Mouse (Mus musculus) lung, postnatal 0 days (tissue): ENCODE data around the gene Mical3. TPM values are rescaled to one million over a fixed set of nuclear protein-coding genes. Genes with fewer than 3 reads are reported as not detected.

Experiments
- ATAC-seq: fragments of 200-750 bp; cut with Nextera tagmentation; 2 replicates; pipeline ENCODE4 v1.8.0; 2017; ENCODE audit warnings: moderate library complexity
- DNase-seq: peaks from one replicate; pipeline ENCODE4 v3.0.0-alpha.2; 2016; ENCODE audit warnings: low spot score
- H3K27ac ChIP-seq: fragments of 300-500 bp; sonication (generic); 2 replicates; pipeline ENCODE4 v1.5.1; 2014; ENCODE audit warnings: antibody characterized with exemption, mild to moderate bottlenecking, low read length, mixed read lengths
- H3K27me3 ChIP-seq: fragments of 300-500 bp; sonication (generic); replicated peaks from 2 replicates; pipeline ENCODE4 v1.6.1; 2014; ENCODE audit warnings: low read length, mixed read lengths; ENCODE audit not compliant: insufficient read depth
- H3K36me3 ChIP-seq: fragments of 300-500 bp; sonication (generic); 2 replicates; pipeline ENCODE4 v1.6.1; 2014; ENCODE audit warnings: low read length, mixed read lengths; ENCODE audit not compliant: insufficient read depth
- H3K4me1 ChIP-seq: fragments of 300-500 bp; sonication (generic); 2 replicates; pipeline ENCODE4 v1.6.1; 2014; ENCODE audit warnings: antibody characterized with exemption, low read depth, low read length, mixed read lengths; ENCODE audit not compliant: insufficient read depth
- H3K4me2 ChIP-seq: fragments of 300-500 bp; sonication (generic); replicated peaks from 2 replicates; pipeline ENCODE4 v1.6.1; 2014; ENCODE audit warnings: low read depth, mild to moderate bottlenecking, low read length, moderate library complexity, mixed read lengths
- H3K4me3 ChIP-seq: fragments of 300-500 bp; sonication (generic); 2 replicates; pipeline ENCODE4 v1.5.1; 2014; ENCODE audit warnings: low read depth, low read length
- H3K9ac ChIP-seq: fragments of 300-500 bp; sonication (generic); replicated peaks from 2 replicates; pipeline ENCODE4 v1.6.1; 2014; ENCODE audit warnings: low read depth, mild to moderate bottlenecking
- H3K9me3 ChIP-seq: fragments of 300-500 bp; sonication (generic); 2 replicates; pipeline ENCODE4 v1.6.1; 2016; ENCODE audit warnings: low read length, mixed read lengths
- CTCF ChIP-seq: IDR thresholded peaks from 2 replicates; pipeline ENCODE4 v1.5.1; 2016; ENCODE audit warnings: antibody characterized with exemption, mild to moderate bottlenecking
- EP300 ChIP-seq: IDR thresholded peaks from 2 replicates; pipeline ENCODE4 v1.6.1; 2016; ENCODE audit warnings: antibody characterized with exemption, mild to moderate bottlenecking, control low read depth
- WGBS: fragments of 180-500 bp; shearing (Covaris S2); extraction: QIAGEN DNeasy Blood & Tissue Kit; methylation state at CpG from one replicate; pipeline ENCODE4 v1.1.7; 2014; 5-methylcytosine and 5-hydroxymethylcytosine counted together
- polyA plus RNA-seq: library from polyadenylated mRNA; unstranded; fragments of >200 nt; fragmentation: Nextera tagmentation; extraction: Ambion mirVana; gene quantifications from 2 replicates; pipeline ENCODE4 v1.2.1, GENCODE M21; 2015

The Mical3 gene
- polyA plus RNA-seq, 1 experiment from 2014 or later, result 12.8 TPM

DNA sequence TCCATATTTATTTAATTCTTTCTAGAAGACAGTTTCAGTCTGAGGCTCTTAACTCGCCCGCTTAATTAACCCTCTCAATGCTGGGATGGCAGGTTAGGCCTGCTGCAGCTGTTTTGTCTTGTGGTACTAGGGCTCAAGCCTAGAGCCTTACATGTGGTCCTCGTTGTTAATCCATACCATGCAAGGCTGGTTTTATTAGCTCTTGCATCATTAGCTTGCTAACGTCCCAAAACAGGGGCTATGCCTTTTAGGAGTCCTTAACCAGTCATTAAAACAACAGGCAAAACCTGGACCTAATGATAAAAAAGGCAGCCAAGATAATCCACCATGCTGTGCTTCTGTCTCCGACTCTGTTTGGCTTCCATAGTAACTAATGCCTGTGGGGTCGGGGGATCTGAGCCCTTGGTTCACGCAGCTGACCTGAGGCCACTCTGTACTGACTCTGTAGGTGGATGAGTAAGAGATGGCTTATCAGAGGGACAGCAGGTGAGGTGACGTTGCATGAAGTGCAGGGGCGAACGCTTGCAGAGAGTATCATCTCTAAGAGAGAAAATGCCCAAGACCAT, 104.7 kb downstream of the Mical3 start:
- H3K4me1 ChIP-seq, result no peaks in the 10 kb centered on the region
- H3K27ac ChIP-seq, result no peak overlapping the region
- no peak for ATAC-seq
- WGBS, result 79% methylated on average over 10 of the region's 10 CpGs
- H3K27me3 ChIP-seq, result no peaks in the 10 kb centered on the region
- H3K9me3 ChIP-seq, result no peaks in the 10 kb centered on the region
- no peak overlapping the region for H3K4me3 ChIP-seq
- no peak for TF ChIP-seq EP300
- TF ChIP-seq CTCF, result no peak
- DNase-seq, result no peak
- no peak overlapping the region for H3K9ac ChIP-seq
- peaks cover 7% of the 10 kb centered on the region; the same call in 1 of the 2 replicates for H3K36me3 ChIP-seq
- H3K4me2 ChIP-seq, result no peak overlapping the region

DNA sequence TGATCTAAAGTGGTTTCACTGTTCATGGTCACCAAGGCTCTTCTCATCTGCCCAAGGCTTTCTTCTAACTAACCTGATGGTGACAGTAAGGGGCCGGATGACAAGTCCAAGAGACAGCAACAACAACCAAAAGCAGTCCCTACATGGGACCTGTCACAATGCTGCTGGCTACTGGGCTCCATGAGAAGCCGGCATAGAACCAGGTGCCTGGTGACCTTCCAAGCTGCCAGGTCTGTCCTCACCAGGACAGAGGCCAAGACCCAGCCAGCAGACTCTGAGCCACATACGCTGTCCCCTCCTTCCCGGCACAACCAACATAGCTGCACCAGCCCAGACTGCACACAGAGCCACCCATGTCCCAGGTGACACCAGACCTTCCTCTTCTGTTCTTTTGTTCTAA, 112.7 kb downstream of the Mical3 start:
- Histone ChIP-seq H3K4me2 (no peak overlapping the region), H3K27me3 (no peaks in the 10 kb centered on the region), H3K9ac (no peak overlapping the region), H3K4me1 (peaks cover 7% of the 10 kb centered on the region; the same call in 1 of the 2 replicates), H3K36me3 (peaks cover 11% of the 10 kb centered on the region; the same call in 1 of the 2 replicates), H3K4me3 (no peak overlapping the region), H3K9me3 (no peaks in the 10 kb centered on the region), H3K27ac (no peak overlapping the region)
- 96% methylated on average over 4 of the region's 4 CpGs for WGBS
- ATAC-seq (no peak), DNase-seq (no peak)
- no peak for TF ChIP-seq EP300
- no peak for TF ChIP-seq CTCF

DNA sequence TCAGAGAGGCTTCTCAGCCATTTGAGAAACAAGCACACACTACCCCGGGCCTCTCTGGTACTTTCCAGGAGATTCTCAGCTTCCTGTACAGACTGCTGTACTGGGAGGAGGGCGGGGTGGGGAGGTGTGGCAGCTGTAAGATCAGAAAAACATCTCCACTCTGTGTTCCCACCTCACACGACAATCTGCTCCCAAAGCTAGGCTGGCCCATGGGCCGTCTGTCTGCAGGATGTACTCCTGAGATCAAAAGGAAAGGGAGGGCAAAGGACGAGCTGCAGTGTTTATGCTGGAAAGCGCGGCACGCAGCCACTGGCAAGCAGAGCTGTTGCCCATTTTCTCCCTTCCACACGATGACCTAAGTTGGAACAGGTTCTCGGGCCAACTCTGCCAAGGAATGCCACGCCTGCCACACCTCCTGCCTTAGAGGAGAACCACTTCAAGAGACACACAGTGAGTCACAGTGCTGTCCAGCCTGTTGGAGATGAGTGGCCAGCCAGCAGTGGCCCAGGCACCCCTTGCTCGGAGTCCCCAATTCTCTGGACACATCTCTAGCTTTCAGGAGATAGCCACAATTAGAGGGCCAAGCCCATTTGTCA, 113.3 kb downstream of the Mical3 start:
- 22% methylated on average over 12 of the region's 12 CpGs for WGBS
- peak; percentile 67 for DNase-seq

DNA sequence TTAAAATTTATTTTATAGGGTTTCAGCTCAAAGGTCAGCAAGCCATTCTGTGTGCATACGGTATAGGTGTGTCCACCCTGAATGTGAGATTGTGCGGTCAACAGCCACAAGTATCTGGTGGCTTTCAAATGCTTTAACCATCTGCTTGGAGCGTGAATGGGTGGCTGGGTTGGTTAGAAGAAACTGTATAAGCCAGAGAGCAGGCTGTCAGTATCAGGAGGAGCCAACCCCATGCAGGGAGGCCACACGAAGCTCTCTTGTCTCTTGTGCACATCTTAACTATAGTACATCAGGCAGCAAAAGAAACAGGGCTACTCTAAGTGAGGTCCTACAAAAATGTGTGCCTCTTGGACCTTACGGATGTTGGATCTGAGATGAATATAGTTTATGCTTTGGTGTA, 114.7 kb downstream of the Mical3 start:
- WGBS, result 94% methylated on average over 5 of the region's 5 CpGs
- TF ChIP-seq EP300, result no peak
- no peak for TF ChIP-seq CTCF
- Histone ChIP-seq H3K27ac (no peak overlapping the region), H3K27me3 (no peaks in the 10 kb centered on the region), H3K4me1 (peaks cover 7% of the 10 kb centered on the region; the same call in 1 of the 2 replicates), H3K9ac (no peak overlapping the region), H3K36me3 (0 out of 2 replicates have a peak, but pooled peaks cover 4% of the 10 kb centered on the region), H3K9me3 (no peaks in the 10 kb centered on the region), H3K4me3 (no peak overlapping the region), H3K4me2 (no peak overlapping the region)
- ATAC-seq (no peak), DNase-seq (no peak)

More for the DNA sequence above, 113.3 kb downstream of the Mical3 start:
- H3K9me3 ChIP-seq, result no peaks in the 10 kb centered on the region
- H3K27me3 ChIP-seq, result no peaks in the 10 kb centered on the region
- no peak overlapping the region for H3K4me2 ChIP-seq
- peak; percentile 81 for ATAC-seq
- no peak overlapping the region for H3K27ac ChIP-seq
- H3K9ac ChIP-seq, result no peak overlapping the region
- H3K4me3 ChIP-seq, result no peak overlapping the region
- 0 out of 2 replicates have a peak, but pooled peaks cover 6% of the 10 kb centered on the region for H3K36me3 ChIP-seq
- TF ChIP-seq CTCF (no peak), EP300 (peak; percentile 65; the same call in 1 of the 2 replicates)
- H3K4me1 ChIP-seq, result peaks cover 7% of the 10 kb centered on the region; the same call in 1 of the 2 replicates

DNA sequence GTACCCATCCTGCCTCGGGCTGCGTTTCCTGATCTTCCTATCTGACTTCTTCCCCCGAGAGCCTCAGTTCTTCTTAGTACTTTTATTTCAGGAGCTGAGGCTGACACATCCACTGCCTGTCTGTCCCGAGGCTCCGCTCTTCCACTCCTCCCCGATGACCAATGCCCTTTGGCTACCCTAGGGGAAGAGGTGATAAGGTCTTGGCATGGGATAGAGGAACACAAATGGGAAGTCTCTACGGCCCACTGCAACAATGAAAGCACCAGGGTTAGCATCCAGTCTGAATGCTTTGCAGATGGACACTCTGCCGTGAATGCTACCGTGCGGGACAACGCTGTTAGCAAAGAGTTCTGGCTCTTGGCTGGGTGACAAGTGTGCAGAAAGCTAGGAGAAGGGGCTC, 116.5 kb downstream of the Mical3 start:
- WGBS, result 59% methylated on average over 11 of the region's 11 CpGs
- H3K4me3 ChIP-seq, result no peak overlapping the region
- no peaks in the 10 kb centered on the region for H3K27me3 ChIP-seq
- H3K9ac ChIP-seq, result no peak overlapping the region
- no peak overlapping the region for H3K27ac ChIP-seq
- no peak overlapping the region for H3K4me2 ChIP-seq
- no peak for ATAC-seq
- DNase-seq, result no peak
- no peaks in the 10 kb centered on the region for H3K9me3 ChIP-seq
- H3K4me1 ChIP-seq, result peaks cover 7% of the 10 kb centered on the region; the same call in 1 of the 2 replicates
- H3K36me3 ChIP-seq, result 0 out of 2 replicates have a peak, but pooled peaks cover 8% of the 10 kb centered on the region
- TF ChIP-seq EP300, result no peak
- TF ChIP-seq CTCF, result no peak

DNA sequence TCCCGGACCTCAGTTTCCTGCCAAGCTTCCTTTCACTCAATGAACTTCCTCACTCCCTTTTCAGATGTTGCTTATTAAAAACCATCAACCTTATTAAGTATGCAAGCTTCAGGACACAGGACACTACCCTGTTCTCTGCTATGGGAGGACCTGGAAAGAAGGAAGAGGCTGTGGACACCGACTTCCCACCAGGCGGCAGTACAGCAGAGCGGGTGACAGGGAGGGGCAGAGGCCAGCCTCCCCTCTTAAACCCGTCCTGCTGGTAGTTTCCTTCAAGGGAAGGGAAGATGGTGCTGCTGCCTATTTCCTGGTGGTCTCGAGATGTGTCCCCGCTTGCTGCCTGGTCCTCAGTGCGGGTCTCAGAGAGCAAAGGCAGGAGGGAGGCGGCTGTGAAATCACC, 117.0 kb downstream of the Mical3 start:
- Histone ChIP-seq H3K9me3 (no peaks in the 10 kb centered on the region), H3K27me3 (no peaks in the 10 kb centered on the region), H3K27ac (no peak overlapping the region), H3K9ac (no peak overlapping the region), H3K4me1 (peaks cover 7% of the 10 kb centered on the region; the same call in 1 of the 2 replicates), H3K36me3 (peaks cover 13% of the 10 kb centered on the region; the same call in 1 of the 2 replicates), H3K4me2 (0 out of 2 replicates have a peak overlapping the region, but pooled peaks have one; percentile 17), H3K4me3 (no peak overlapping the region)
- DNase-seq, result peak; percentile 67
- 34% methylated on average over 9 of the region's 9 CpGs for WGBS
- no peak for ATAC-seq
- TF ChIP-seq CTCF, result peak; percentile 93
- no peak for TF ChIP-seq EP300
